Mouse (Mus musculus) heart, postnatal 4 days (tissue): Measurements from ENCODE around the gene Abhd18. TPM values are rescaled to one million over a fixed set of nuclear protein-coding genes. Genes with fewer than 3 reads are reported as not detected.
"Not testable (repeated sequence)": the region's sequence is repeated elsewhere in the genome, so short reads cannot be mapped to it uniquely, and the experiment has no call there.

ENCODE experiments used
- DNase-seq: peaks from one replicate; pipeline ENCODE4 v3.0.0; 2021
- total RNA-seq, 2 experiments: library from RNA; stranded (reverse); gene quantifications; 2 replicates each; pipeline ENCODE4 v1.2.3; 2021

The Abhd18 gene
- total RNA-seq = 10 to 100 TPM; 28.9 to 33.0 TPM

DNA sequence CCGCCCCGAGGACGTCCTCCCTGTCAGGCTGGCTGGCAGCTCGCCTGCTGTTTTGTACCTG is at the start of gene Abhd18:
Gene Abhd18 (plus strand): TSS at position 14 of the 61 bp plus-strand sequence.
- not testable (repeated sequence) for DNase-seq

DNA sequence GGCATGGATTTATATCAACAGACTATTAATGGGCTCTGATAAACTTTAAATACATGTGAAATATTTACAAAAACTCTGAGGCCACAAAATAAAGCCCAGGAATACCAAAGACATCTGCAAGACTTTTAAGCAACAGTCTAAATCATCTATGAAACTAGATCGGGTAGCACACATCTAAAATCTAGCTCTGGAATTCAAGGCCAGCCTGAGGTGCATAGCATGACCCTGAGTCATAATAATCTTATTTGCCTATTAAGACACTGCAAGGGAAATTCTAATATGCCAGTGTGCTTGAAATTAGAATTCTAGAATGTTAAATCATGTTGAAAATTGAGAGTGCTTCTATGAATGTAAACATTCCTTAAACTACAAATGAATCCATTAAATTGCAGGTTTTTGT is 48.7 kb upstream of the Abhd18 start:
- no peak for DNase-seq

DNA sequence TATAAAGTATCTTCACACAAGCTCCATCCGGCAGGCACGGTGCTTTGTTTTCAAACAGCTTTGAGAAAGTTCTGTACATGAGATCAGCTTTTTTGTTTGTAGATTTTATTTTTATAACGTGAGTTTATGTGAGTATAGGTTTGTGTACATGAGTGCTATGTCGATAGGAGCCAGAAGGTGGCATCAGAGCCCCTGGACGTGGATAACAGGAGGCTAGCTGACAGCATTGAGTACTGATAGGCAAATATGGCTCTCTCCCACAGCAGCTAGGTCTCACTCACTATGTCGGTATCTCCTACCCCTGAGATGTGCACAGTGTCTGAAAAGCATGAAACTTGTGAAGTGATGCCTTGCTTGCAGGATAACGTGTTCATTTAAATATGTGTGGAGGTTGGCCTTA is 48.3 kb upstream of the Abhd18 start:
- peak; percentile 62 for DNase-seq

DNA sequence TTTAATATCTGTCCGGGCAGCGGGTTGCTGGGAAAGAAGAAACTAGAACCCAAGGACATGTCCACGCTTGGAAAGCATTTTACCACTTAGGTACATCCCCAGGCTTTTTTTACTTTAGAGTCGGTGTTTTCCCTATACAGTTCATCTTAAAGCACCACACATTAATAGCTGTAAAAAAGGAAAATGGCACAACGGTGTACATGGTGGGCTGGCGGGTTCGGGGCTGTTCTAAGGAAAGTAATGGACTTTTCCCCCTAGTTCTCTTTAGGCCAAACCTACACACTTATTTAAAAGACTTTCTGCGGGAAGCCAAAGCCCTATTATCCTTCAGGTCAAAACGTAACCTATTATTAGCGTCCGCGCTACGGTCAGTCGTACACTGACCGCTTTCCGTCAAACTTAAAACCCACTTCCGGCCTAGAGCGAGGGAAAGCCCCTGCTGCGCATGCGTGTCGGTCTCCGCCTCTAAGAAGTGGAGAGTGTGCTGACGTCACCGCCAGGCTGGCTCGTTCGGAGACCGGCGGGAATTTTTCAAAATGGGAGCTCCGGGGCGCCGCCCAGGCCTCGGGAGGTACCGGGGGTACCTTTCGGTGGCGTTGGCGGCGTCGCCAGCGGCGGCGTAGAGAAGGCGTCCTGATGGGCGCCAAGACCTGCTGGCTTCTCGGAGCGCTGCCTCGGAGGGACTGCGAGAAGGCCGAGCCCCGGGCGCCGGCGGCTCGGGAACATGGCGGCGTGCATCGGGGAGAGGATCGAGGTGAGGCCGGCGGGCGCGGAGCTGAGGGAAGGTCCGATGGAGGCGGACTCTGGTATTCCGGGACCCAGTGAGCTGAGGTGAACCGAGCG is 47.0 kb upstream of the Abhd18 start, which contains the start of gene Plk4:
Gene Plk4 (plus strand): TSS at position 490 of the 843 bp plus-strand sequence.
- peak; percentile 98 for DNase-seq

DNA sequence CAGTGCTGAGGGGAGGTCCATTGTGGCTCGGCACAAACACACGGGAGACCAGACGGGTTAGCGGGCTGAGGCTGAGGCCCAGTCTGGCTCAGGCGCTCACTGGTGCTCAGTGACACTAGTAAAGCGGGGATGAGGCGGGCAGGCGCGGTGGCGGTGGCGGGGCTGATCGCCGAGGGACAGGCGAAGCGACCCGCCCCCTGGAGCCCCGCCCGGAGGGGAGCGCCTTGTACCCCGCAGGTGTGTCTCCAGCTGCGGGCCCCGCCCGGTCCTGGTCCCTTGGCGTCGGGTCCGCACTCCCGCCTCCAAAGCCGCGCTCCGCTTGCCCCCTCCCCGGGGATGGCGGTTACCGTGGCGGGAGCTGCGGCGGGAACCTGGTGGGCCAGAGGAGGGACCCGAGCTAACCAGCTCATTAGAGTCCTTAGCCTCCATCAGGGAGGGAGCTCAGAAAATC is 46.4 kb upstream of the Abhd18 start:
- peak; percentile 58 for DNase-seq

DNA sequence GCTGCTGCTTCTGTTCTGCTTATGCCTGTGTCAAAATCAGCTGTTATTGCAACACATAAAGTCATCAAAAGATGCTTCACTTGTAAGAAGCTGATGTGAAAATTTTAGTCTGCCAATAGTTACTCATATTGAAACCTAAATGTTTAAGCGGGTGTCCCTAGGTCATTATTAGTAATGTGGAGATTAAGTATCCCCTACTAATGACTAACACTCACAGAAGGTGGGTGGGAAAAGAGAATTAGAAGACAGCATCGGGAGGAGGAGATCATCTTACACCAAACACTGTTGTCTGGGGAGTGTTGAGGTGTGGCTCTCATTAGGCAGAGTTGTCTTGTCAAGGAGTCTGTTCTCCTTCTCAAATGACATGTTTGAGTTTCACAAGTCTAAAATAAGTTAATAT is 39.9 kb upstream of the Abhd18 start:
- no peak for DNase-seq

DNA sequence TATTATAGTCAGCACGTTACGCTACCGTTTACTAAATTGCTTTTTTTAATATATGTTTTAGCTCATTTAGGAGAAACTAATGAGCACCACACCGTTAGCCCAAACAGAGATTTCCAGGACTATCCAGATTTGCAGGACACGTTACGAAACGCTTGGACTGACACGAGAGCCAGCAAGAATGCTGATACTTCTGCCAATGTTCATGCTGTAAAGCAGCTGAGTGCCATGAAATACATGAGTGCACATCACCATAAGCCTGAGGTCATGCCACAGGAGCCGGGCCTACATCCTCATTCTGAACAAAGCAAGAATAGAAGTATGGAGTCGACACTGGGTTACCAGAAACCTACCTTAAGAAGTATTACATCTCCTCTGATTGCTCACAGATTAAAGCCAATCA is 38.1 kb upstream of the Abhd18 start:
- DNase-seq = no peak

DNA sequence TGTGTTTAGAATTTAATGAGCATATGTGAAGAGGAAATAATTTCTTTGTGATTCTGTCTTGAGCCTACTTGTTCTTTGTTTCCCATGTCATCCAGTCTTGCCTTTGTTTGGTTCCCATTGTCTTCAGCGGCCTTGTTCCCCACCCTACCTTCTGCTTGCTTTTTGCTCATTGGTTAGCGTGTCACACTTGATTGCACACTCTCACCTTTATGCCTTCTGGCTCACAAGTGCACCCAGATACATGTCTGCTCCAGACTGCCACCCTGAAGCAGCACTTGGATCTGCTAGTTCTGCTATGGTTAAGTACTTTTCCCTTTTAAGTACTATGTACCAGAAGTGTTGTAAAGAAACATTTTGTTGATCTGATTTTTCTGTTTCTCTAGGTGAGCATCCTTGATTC is 36.9 kb upstream of the Abhd18 start:
- no peak for DNase-seq

DNA sequence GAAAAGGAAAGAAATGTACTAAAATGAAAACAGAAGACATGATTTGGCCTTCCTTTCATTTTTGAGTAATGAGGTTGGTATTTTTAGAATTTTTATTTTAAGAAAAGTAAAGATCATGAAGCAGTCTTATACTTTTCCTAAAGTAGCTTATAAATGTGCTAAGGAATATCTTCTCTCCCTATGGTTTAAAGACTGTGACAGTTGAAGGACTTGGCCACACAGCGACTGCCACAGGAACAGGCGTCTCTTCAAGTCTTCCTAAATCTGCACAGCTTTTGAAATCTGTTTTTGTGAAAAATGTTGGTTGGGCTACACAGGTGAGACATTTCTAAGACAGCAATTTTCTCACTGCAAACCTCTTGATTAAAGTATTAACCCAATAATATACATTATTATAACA is 33.5 kb upstream of the Abhd18 start:
- no peak for DNase-seq

DNA sequence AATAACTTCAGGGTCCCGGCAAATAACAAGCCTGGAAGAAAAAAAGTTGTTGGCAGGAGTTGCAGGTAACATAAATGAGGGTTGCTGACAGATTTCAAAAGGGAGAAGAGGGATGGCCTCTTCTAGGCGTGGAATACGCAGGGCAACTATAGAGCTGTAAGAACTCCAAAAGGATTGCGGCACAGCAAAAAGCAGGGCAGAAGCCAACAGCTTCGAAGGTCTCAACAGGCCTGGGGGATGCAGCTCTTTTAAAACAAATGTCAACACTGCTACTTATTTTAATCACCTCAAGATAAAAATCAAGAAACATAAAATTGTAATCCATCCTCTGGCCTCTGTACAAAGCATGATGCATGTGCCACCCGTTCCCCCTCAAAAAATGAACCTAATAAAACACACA is 1.2 kb upstream of the Abhd18 start:
- DNase-seq = not testable (repeated sequence)

DNA sequence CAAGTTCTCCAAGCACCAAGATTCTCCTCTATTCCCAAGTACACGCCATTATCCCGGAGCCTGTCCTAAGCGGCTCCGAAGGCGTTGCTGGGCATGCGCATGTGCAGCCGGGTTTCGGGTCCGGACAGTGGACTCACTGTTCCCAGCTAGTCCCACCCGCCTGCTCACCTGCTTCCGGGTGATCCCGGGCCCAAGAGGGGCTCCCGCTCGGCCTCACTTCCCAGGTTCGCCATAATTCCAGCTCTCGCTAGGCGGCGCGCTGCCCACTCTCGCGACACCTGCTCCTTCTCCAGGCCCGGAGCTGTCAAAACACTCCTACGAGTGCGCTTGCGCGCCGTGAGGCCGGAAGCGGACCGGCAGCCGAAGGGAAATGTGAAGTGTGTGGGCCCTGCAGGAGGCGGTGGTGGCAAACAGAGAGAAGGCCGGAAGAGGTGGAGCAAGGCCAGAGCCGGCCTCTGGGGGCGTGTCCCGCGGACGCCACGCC is 255 bp upstream of the Abhd18 start, which contains the start of gene Mfsd8:
Gene Mfsd8 (minus strand): TSS at position 414 of the 484 bp plus-strand sequence.
- DNase-seq = peak; percentile 97

DNA sequence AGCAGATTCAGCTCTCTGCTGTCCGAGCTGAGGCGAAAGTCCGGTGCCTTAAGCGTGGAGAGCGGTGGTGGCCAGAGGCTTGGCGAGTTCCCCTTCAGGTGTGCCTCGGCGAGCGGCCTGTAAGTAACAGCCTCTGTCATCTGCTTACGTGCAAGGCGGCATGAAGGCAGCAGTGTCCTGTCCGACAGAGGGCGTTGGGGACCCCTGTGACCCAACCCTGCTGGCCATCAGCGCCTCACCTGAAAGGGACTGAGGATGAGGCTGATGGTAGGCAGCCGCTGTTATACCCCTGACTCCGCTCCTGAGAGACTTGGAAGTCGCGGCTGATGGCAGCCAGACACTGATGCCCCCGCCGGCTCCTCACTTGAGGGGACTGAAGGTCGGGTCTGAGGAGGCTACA is 248 bp downstream of the Abhd18 start:
- peak; percentile 59 for DNase-seq

DNA sequence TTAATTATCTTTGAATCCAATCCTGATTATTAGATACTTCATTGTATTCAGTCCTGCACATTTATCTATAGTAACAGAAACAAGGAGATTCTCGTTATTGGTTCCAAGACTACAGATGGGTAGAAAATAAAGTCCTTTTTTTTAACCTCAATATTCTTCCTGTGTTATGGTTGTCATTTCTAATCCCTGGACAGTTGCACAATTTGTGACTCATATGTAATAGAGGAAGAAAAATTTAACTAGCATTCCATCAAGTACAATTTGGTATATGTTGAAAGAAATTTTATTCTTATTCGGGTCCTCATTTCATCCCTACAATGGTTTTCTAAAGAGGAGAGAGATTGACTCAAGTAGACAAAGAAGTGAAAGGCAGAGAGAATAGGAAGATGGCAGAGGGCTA is 1.2 kb downstream of the Abhd18 start:
- not testable (repeated sequence) for DNase-seq

DNA sequence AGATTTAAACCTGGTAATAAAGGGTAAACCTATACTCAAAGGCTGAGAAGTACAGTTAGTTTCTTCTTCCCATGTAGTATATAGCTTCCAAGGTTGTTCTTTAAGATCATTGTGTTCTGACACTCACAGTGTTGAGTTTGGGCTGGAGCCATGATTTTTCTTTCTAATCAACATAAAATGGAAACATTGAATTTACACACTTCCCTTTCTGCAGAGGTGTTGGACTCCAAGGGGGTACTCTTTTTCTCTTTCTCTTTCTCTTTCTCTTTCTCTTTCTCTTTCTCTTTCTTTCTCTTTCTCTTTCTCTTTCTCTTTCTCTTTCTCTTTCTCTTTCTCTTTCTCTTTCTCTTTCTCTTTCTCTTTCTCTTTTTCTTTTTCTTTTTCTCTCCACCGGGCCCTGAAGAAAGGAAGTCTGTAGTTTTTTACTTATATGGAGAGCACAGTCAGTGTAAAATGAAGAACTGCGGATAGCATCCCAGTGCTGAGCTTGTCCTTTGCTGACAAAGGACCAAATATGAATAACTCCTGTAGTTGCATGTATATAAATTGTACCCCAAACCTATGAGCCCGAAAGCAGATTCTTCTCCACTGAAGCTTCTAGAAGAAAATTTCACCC is 6.5 kb downstream of the Abhd18 start:
- DNase-seq = not testable (repeated sequence)

DNA sequence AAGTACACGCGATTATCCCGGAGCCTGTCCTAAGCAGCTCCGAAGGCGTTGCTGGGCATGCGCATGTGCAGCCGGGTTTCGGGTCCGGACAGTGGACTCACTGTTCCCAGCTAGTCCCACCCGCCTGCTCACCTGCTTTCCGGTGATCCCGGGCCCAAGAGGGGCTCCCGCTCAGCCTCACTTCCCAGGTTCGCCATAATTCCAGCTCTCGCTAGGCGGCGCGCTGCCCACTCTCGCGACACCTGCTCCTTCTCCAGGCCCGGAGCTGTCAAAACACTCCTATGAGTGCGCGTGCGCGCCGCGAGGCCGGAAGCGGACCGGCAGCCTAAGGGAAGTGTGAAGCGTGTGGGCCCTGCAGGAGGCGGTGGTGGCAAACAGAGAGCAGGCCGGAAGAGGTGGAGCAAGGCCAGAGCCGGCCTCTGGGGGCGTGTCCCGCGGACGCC is 47.1 kb downstream of the Abhd18 start:
- peak; percentile 99 for DNase-seq

DNA sequence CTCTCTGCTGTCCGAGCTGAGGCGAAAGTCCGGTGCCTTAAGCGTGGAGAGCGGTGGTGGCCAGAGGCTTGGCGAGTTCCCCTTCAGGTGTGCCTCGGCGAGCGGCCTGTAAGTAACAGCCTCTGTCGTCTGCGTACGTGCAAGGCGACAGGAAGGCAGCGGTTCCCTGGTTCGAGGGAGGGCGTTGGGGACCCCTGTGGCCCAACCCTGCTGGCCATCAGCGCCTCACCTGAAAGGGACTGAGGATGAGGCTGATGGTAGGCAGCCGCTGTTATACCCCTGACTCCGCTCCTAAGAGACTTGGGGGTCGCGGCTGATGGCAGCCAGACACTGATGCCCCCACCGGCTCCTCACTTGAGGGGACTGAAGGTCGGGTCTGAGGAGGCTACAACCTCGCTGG is 47.6 kb downstream of the Abhd18 start:
- peak; percentile 22 for DNase-seq

DNA sequence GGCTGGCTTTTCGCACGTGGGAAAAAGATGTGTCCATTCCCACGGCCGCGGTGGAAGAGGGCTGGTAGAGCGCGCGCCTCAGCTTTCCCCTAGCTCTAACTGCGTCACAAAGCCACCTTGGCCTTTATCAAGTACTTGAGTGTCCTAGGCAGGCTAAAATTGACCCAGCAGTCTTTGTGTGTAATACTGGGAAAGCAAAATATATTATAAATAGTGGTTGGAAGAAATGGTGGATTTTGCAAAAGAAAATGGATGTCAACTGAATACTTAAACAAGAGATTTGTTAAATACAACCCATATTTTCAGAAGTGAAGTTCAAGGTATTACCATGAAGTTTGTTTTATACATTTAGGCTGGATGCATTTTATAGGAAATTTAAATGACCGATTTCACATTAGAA is 55.7 kb downstream of the Abhd18 start, which contains the start of gene 1700034I23Rik:
Gene 1700034I23Rik (minus strand): TSS at position 101 of the 400 bp plus-strand sequence.
- DNase-seq = not testable (repeated sequence)

DNA sequence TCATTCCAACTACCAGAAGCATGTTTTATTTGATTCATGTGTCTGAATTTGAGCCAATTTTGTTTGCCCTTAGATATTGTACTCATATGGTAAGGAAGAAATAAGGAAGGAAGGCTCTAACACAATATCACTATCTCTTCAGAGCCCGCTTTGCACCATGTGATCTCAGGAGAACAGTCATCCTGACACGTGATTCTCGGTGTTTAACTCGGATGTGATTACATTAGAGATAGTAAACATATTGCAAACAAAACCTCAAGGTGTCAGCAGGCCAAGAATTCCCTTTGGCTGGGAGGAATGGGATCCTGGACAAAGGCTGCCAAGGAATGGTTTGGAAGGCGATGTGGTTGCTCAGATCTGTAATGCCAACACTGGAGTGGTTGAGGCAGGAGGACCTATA is 91.4 kb downstream of the Abhd18 start:
- DNase-seq = no peak

DNA sequence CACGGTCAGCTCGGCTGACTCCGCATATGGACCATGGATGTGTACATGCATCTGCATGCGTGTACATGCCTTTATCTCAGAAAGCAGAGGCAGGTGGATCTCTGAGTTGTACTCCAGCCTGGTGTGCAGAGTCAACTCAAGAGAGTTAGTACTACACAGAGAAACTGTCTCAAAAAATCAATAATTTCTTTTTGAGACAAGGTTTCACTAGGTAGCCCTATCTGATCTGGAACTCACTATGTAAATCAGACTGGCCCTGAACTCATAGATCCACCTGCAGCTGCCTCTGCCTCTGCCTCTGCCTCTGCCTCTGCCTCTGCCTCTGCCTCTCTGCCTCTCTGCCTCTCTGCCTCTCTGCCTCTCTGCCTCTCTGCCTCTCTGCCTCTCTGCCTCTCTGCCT is 91.8 kb downstream of the Abhd18 start:
- DNase-seq = no peak

DNA sequence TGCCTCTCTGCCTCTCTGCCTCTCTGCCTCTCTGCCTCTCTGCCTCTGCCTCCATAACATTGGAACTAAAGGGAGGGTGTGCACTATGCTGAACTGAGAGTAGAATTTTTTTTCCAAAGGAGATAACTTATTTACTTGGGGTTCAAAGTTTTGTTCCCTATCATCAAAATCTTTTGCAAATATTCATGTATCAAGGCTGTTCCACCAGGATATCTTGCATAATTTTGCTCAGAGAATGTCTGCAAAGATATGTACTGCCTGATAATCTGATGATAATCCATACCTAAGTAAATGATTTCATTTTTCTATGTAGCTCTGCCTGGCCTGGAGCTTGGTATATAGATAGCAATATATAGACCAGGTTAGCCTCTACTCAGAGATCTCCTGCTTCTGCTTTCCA is 92.2 kb downstream of the Abhd18 start:
- no peak for DNase-seq

DNA sequence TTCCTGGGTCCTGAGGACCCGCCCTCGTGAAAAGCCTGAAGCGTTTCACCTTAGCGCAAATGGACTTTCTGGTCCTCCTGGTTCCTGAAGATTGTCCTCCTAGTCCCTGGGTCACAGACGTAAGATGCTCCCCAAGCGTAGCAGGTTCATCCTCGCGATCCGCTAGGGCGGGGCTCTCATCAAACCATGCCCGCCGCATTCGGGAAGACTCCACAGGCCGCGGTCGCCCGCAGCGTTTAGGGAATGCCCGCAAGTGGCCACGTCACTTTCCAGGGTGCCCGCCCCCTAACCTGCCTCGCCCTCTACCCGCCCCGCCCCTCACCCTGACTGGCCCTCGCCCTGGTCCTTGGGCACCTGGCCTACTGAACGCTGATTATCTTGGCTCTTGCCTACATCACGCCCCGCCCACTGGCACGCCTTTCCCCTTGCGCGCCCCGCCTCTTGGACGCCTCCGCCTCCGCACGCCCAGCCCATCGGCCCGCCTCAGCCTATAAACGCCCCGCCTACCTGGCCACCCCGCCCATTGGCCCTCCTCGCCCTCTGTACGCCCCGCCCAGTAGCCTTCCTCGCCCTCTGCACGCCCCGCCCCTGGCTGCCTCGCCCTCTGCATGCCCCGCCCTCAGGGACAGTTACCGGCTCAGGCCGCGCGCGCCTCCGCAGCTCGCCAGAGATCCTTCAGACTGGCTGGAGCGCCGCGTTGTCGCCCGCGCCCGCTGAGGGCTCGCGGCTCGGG is 102.6 kb downstream of the Abhd18 start, which contains the start of gene Larp1b:
Gene Larp1b (plus strand): TSS at position 659 of the 733 bp plus-strand sequence.
- DNase-seq = peak; percentile 100

DNA sequence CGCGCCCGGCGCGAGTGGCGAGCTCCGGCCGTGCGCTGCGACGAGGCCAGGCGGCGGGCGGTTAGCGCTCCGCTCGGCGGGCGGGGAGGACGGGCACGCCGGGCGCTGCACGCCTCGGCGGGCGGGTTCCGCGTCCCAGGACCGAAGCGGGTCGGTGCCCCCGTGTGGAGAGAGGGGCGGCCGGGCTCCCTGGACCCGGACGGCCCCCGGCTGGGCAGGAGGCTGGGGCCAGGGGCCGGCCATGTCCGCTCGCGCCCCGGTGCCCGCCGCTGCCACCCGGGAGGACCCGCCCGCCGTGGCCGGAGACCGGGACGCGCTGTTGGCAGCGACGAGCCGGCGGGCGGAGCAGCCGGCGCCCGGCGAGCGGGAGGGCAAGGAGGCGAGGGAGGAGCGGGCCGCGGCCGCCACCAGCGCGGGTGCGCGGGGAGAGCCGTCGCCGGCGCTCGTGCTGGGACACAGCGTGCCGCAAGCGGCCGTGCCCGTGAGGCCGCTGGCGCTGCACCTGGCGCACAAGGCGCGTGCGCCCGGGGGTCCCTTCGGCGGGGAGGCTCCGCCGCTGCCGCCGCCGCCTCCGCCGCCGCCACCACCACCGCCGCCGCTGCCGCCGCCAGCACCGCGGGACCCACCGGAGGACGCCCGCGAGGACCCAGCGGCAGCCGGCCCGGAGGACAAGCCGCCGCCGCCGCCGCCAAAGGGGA is 103.3 kb downstream of the Abhd18 start:
- DNase-seq = peak; percentile 53
